Mouse (Mus musculus) ES-E14 (cell line): Measurements from ENCODE around the gene Akap5. TPM values are rescaled to one million over a fixed set of nuclear protein-coding genes. Genes with fewer than 3 reads are reported as not detected.

Source experiments
- DNase-seq: peaks from one replicate; pipeline ENCODE4 v3.0.0-alpha.2; 2013; ENCODE audit warnings: low read depth, low spot score
- H3K27ac ChIP-seq: 2 replicates; pipeline ENCODE4 v1.5.1; 2012; ENCODE audit warnings: low read depth, mild to moderate bottlenecking, low read length, moderate library complexity, mixed read lengths; ENCODE audit not compliant: poor library complexity, insufficient read depth, severe bottlenecking
- H3K36me3 ChIP-seq: 2 replicates; pipeline ENCODE4 v1.6.1; 2012; ENCODE audit warnings: mild to moderate bottlenecking, low read length, moderate library complexity, mixed read lengths; ENCODE audit not compliant: control insufficient read depth, poor library complexity, insufficient read depth, severe bottlenecking
- H3K4me1 ChIP-seq, 2 experiments: fragments of 150-350 bp in 1 of 2; sonication (generic) in 1 of 2; 2 replicates each; pipeline ENCODE4 v1.6.1; 2012; ENCODE audit warnings: low read length in 2 of 2, mild to moderate bottlenecking in 1 of 2, mixed read lengths in 1 of 2; ENCODE audit not compliant: control insufficient read depth in 2 of 2, insufficient read depth in 2 of 2, poor library complexity in 1 of 2
- H3K4me3 ChIP-seq, 2 experiments: fragments of 150-350 bp in 1 of 2; sonication (generic) in 1 of 2; 2 replicates each; pipeline ENCODE4 v1.5.1; 2012; ENCODE audit warnings: low read length in 2 of 2, low read depth in 1 of 2, mild to moderate bottlenecking in 1 of 2, mixed read lengths in 1 of 2; ENCODE audit not compliant: insufficient read depth in 1 of 2, poor library complexity in 1 of 2, severe bottlenecking in 1 of 2
- H3K9ac ChIP-seq: 2 replicates; pipeline ENCODE4 v1.6.1; 2012; ENCODE audit warnings: low read depth, mild to moderate bottlenecking, low read length, mixed read lengths; ENCODE audit not compliant: poor library complexity, insufficient read depth, severe bottlenecking
- H3K9me3 ChIP-seq: fragments of 150-350 bp; sonication (generic); 2 replicates; pipeline ENCODE4 v1.6.1; 2012; ENCODE audit warnings: low read depth, mild to moderate bottlenecking, low read length; ENCODE audit not compliant: control insufficient read depth, insufficient read depth
- CHD2 ChIP-seq: IDR thresholded peaks from 2 replicates; pipeline ENCODE4 v1.6.1; 2014; ENCODE audit warnings: mild to moderate bottlenecking, low read depth, low read length, inconsistent platforms
- HCFC1 ChIP-seq: IDR thresholded peaks from 2 replicates; pipeline ENCODE4 v1.6.1; 2012; ENCODE audit warnings: low read length, inconsistent platforms, borderline replicate concordance; ENCODE audit not compliant: insufficient read depth
- MAFK ChIP-seq: IDR thresholded peaks from 2 replicates; pipeline ENCODE4 v1.6.1; 2014; ENCODE audit warnings: mild to moderate bottlenecking, low read depth, low read length, inconsistent platforms; ENCODE audit not compliant: insufficient read depth
- ZC3H11A ChIP-seq: IDR thresholded peaks from 2 replicates; pipeline ENCODE4 v1.6.1; 2012; ENCODE audit warnings: low read depth, mild to moderate bottlenecking, inconsistent platforms, low read length, borderline replicate concordance
- ZNF384 ChIP-seq: IDR thresholded peaks from 2 replicates; pipeline ENCODE4 v1.6.1; 2012; ENCODE audit warnings: low read depth, low read length, inconsistent platforms
- in situ Hi-C, 2 experiments: fragments of 600-800 bp; cut with MboI; formaldehyde crosslinking; loops; one replicate each; pipeline ENCODE4 v1.15.1; 2025; ENCODE audit warnings: low sequenced_read_pairs in 2 of 2, inconsistent platforms in 1 of 2; ENCODE audit not compliant: unreplicated experiment in 2 of 2
- total RNA-seq: library from RNA; depleted of rRNA; stranded (reverse); fragments of 300-350 nt; gene quantifications from 2 replicates; pipeline ENCODE4 v1.2.3, GENCODE M21; 2012

Gene Akap5
- total RNA-seq, 1 experiment, result 5.2 TPM

DNA sequence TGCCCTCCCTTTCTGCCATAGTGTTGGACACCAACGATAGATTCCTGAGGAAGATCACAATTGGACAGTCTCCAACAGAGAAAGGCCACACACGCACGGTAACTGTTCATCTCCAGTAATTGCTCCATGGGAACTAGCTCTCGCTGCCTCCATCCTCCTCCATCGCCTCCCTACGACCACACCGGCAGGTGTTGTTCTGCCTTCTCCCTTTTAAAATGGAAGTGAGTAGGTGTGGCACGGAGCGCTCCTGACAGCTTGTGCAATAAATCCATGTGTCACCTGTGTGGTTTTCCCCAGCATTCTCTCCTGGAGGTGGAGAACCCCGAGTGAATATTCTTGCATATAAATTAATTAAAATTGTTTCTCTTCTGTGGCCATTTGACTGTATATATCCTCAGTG lies 24.3 kb upstream of the Akap5 start:
- Histone ChIP-seq H3K9ac (no peak overlapping the region), H3K9me3 (no peaks in the 10 kb centered on the region), H3K27ac (no peak overlapping the region), H3K4me1 (no peaks in the 10 kb centered on the region), H3K4me3 (no peak overlapping the region), H3K36me3 (peaks cover 49% of the 10 kb centered on the region)
- TF ChIP-seq CHD2 (no peak), MAFK (no peak), HCFC1 (no peak), ZNF384 (no peak), ZC3H11A (no peak)
- in situ Hi-C loops, result no loop called here
- no peak for DNase-seq

GRCm38 (mm10) chr12:76303474-76303873 lies 21.2 kb upstream of the Akap5 start:
- H3K27ac ChIP-seq, result no peak overlapping the region
- in situ Hi-C loops, result no loop called here
- peaks cover 52% of the 10 kb centered on the region for H3K36me3 ChIP-seq
- no peak for DNase-seq
- TF ChIP-seq HCFC1 (no peak), CHD2 (no peak), ZNF384 (no peak), MAFK (no peak)
- H3K4me3 ChIP-seq, result no peak overlapping the region
- H3K4me1 ChIP-seq, result peaks cover 0 to 10% of the 10 kb centered on the region in 2 experiments; a peak in 1 of 4 replicates
- no peak overlapping the region for H3K9ac ChIP-seq
- no peaks in the 10 kb centered on the region for H3K9me3 ChIP-seq

DNA sequence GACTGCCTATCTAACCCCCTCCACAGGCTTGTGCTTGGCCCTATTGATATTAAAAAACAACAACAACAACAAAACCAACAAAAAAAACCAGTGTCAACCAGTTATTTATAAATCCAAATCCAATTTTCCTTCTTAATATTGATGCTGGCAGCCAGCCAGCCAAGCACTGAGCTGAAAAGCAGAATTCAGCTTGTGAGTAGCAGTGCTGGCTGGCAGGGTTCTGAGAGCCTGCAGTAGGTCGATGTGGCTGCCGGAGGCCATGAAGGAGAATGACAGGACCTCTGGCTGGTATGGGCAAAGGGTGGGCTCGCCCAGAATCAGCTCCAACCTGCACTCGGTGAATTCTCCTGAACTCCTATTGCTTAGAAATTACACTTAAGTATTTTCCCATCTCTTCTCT lies 20.5 kb upstream of the Akap5 start:
- in situ Hi-C loops, result no loop called here
- no peak overlapping the region for H3K9ac ChIP-seq
- no peak for DNase-seq
- TF ChIP-seq MAFK (no peak), ZNF384 (no peak), ZC3H11A (no peak), HCFC1 (no peak)
- no peak overlapping the region for H3K27ac ChIP-seq
- no peaks in the 10 kb centered on the region for H3K9me3 ChIP-seq
- peaks cover 0 to 10% of the 10 kb centered on the region in 2 experiments; a peak in 1 of 4 replicates for H3K4me1 ChIP-seq
- H3K36me3 ChIP-seq, result peaks cover 49% of the 10 kb centered on the region
- H3K4me3 ChIP-seq, result no peak overlapping the region

DNA sequence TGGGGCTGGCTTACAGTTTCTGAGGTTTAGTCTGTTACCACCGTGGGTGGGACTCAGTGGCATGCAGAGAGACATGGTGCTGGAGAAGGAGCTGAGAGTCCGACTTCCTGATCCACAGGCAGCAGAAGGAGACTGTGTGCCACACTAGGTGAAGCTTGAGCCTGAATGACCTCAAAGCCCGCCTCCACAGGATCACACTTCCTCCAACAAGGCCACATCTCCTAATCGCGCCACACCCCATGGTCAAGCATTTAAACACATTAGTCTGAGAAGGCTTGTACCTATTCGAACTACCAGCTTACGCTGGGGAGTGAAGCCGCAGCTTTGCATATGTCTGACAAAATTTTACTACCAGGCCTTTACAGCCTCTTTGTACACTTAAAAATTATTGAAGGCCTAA lies 19.6 kb upstream of the Akap5 start:
- Histone ChIP-seq H3K36me3 (peaks cover 49% of the 10 kb centered on the region), H3K27ac (no peak overlapping the region), H3K4me3 (no peak overlapping the region), H3K9ac (no peak overlapping the region), H3K4me1 (peaks cover 0 to 10% of the 10 kb centered on the region in 2 experiments; a peak in 1 of 4 replicates), H3K9me3 (no peaks in the 10 kb centered on the region)
- no peak for DNase-seq
- in situ Hi-C loops, result no loop called here
- TF ChIP-seq ZNF384, result no peak
- no peak for TF ChIP-seq MAFK

DNA sequence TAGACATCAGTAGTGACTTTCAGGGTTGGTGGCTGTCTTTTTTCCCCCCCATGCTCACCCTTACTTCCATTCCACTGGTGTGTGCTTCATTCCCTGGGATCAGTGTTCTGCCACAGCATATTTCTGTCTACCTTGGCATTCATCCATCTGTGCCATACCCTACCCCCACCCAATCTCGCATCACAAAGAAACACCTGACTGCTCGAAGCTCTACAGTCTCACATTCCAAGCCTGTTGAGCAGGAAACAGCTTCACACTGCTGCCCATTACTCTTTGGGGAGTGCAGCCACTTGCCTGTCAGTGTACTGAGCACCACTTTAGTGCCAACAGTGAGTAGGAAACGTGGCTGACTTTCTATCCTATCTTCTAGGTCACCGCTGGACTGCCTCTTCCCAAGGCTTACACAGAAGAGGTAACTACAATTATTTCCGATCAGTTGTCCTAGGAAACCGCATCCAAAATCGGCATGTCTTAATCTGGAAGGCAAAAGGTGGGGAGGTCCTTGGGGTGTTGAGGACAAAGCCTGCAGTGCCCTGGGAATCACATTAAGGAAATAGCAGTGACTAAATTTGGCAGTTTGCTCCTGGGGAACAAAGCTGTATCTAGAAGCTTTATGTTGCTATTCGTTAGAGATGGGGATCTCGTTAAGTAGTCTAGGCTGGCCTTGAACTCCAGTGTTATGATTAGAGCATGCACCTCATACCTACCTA lies 17.7 kb upstream of the Akap5 start:
- TF ChIP-seq ZNF384 (no peak), HCFC1 (no peak), CHD2 (no peak), ZC3H11A (no peak), MAFK (no peak)
- Histone ChIP-seq H3K9ac (no peak overlapping the region), H3K9me3 (no peaks in the 10 kb centered on the region), H3K27ac (peak overlapping the region; percentile 8; the same call in 1 of the 2 replicates), H3K36me3 (peaks cover 57% of the 10 kb centered on the region), H3K4me3 (no peak overlapping the region), H3K4me1 (peaks cover 0 to 10% of the 10 kb centered on the region in 2 experiments; a peak in 1 of 4 replicates)
- in situ Hi-C loops, result no loop called here
- no peak for DNase-seq
